Mouse (Mus musculus): Measurements from ENCODE around the gene Brsk1.
A peak's percentile ranks its signal among the peaks of the same experiment; 100 is the strongest.

Gene Brsk1

GRCm38 (mm10) chr7:4668506-4668905 is 21.9 kb upstream of the Brsk1 start:
- no peak for DNase-seq (ENCODE audit: low read depth, low spot score)

- DNase-seq (ENCODE audit: low read depth, low spot score), result no peak
Measured at GRCm38 (mm10) chr7:4669156-4669555, 21.2 kb upstream of the Brsk1 start.

GRCm38 (mm10) chr7:4670655-4671255 is 19.6 kb upstream of the Brsk1 start:
- DNase-seq (ENCODE audit: low read depth, low spot score), result no peak

GRCm38 (mm10) chr7:4671956-4672355 is 18.4 kb upstream of the Brsk1 start:
- DNase-seq (ENCODE audit: low read depth, low spot score), result no peak

GRCm38 (mm10) chr7:4674114-4674731 is 16.2 kb upstream of the Brsk1 start:
- DNase-seq (ENCODE audit: low read depth, low spot score), result peak; percentile 54

GRCm38 (mm10) chr7:4675200-4675599 is 15.2 kb upstream of the Brsk1 start:
- DNase-seq (ENCODE audit: low read depth, low spot score), result no peak

GRCm38 (mm10) chr7:4683307-4683706 is 7.1 kb upstream of the Brsk1 start:
- DNase-seq (ENCODE audit: low read depth, low spot score), result no peak

GRCm38 (mm10) chr7:4684203-4684602 is 6.2 kb upstream of the Brsk1 start:
- DNase-seq (ENCODE audit: low read depth, low spot score), result no peak

- DNase-seq (ENCODE audit: low read depth, low spot score), result peak; percentile 100
Measured at GRCm38 (mm10) chr7:4684632-4685417, 5.6 kb upstream of the Brsk1 start, which contains the start of gene Hspbp1. TSS of gene Hspbp1 (minus strand) at chr7:4685068.

- no peak for DNase-seq (ENCODE audit: low read depth, low spot score)
Measured at GRCm38 (mm10) chr7:4690951-4691653, 698 bp downstream of the Brsk1 start.

GRCm38 (mm10) chr7:4693004-4693403 is 2.6 kb downstream of the Brsk1 start:
- no peak for DNase-seq (ENCODE audit: low read depth, low spot score)

- no peak for DNase-seq (ENCODE audit: low read depth, low spot score)
Measured at GRCm38 (mm10) chr7:4702334-4702733, 11.9 kb downstream of the Brsk1 start.

- no peak for DNase-seq (ENCODE audit: low read depth, low spot score)
Measured at GRCm38 (mm10) chr7:4703195-4703594, 12.8 kb downstream of the Brsk1 start.

- no peak for DNase-seq (ENCODE audit: low read depth, low spot score)
Measured at GRCm38 (mm10) chr7:4705098-4705497, 14.7 kb downstream of the Brsk1 start.

GRCm38 (mm10) chr7:4712594-4712993 is 22.2 kb downstream of the Brsk1 start:
- DNase-seq (ENCODE audit: low read depth, low spot score), result no peak

- no peak for DNase-seq (ENCODE audit: low read depth, low spot score)
Measured at GRCm38 (mm10) chr7:4716955-4717354, 26.6 kb downstream of the Brsk1 start.

GRCm38 (mm10) chr7:4719276-4719675 is 28.9 kb downstream of the Brsk1 start:
- no peak for DNase-seq (ENCODE audit: low read depth, low spot score)

GRCm38 (mm10) chr7:4723508-4723907 is 33.1 kb downstream of the Brsk1 start:
- no peak for DNase-seq (ENCODE audit: low read depth, low spot score)

- DNase-seq (ENCODE audit: low read depth, low spot score), result no peak
Measured at GRCm38 (mm10) chr7:4724359-4724758, 34.0 kb downstream of the Brsk1 start.

- DNase-seq (ENCODE audit: low read depth, low spot score), result no peak
Measured at GRCm38 (mm10) chr7:4725169-4725568, 34.8 kb downstream of the Brsk1 start, which contains the start of gene Tmem150b. TSS of gene Tmem150b (minus strand) at chr7:4725249.

- no peak for DNase-seq (ENCODE audit: low read depth, low spot score)
Measured at GRCm38 (mm10) chr7:4731090-4731489, 40.7 kb downstream of the Brsk1 start.

- no peak for DNase-seq (ENCODE audit: low read depth, low spot score)
Measured at GRCm38 (mm10) chr7:4732968-4733392, 42.6 kb downstream of the Brsk1 start.
